Mouse (Mus musculus): Measurements from ENCODE around the gene Kcnip4.

GRCm38 (mm10) chr5:48997359-48997758, 527.3 kb downstream of the Kcnip4 start:
- TF ChIP-seq CTCF (IDR thresholded peaks at IDR 0.05; ENCODE audit: control insufficient read depth, insufficient read depth, insufficient read length) (no peak), MAX (IDR thresholded peaks at IDR 0.05) (no peak), USF1 (IDR thresholded peaks at IDR 0.05; ENCODE audit: low read depth) (no peak), MYOD1 (IDR thresholded peaks at IDR 0.05; ENCODE audit: control insufficient read depth, insufficient read length, low read depth) (no peak), CEBPB (IDR thresholded peaks at IDR 0.05; ENCODE audit: low read depth) (no peak), MYOG (IDR thresholded peaks at IDR 0.05; ENCODE audit: control insufficient read depth, extremely low read depth, insufficient read length) (no peak), FOSL1 (IDR thresholded peaks at IDR 0.05; ENCODE audit: insufficient read depth, low read length, poor library complexity, severe bottlenecking) (no peak)
